Mouse (Mus musculus) erythroid progenitor cell, adult 5-6 weeks (primary cell): ENCODE results near the gene Rap1gds1. TPM values are rescaled to one million over a fixed set of nuclear protein-coding genes. Genes with fewer than 3 reads are reported as not detected.

Source experiments
- ATAC-seq: replicated peaks from 2 replicates; pipeline ENCODE4 v1.8.0; 2016; ENCODE audit warnings: moderate number of reproducible peaks, mild to moderate bottlenecking, moderate TSS enrichment, inconsistent platforms; ENCODE audit not compliant: poor library complexity, low FRiP score, severe bottlenecking
- total RNA-seq, 2 experiments: library from RNA; stranded (forward) in 1 of 2; stranded (reverse) in 1 of 2; fragments of 150-400 nt in 1 of 2; fragments of 186-747, 209-891 nt in 1 of 2; gene quantifications; 2 replicates each; pipeline versions ENCODE4 v1.2.3 to v1.2.4; 2015 to 2017; ENCODE audit warnings: low replicate concordance in 2 of 2

The Rap1gds1 gene
- total RNA-seq (2015; ENCODE audit: low replicate concordance) (18.9 and 20.5 TPM in 2 replicates), total RNA-seq (2017; ENCODE audit: low replicate concordance) (8.9 and 15.7 TPM in 2 replicates)

DNA sequence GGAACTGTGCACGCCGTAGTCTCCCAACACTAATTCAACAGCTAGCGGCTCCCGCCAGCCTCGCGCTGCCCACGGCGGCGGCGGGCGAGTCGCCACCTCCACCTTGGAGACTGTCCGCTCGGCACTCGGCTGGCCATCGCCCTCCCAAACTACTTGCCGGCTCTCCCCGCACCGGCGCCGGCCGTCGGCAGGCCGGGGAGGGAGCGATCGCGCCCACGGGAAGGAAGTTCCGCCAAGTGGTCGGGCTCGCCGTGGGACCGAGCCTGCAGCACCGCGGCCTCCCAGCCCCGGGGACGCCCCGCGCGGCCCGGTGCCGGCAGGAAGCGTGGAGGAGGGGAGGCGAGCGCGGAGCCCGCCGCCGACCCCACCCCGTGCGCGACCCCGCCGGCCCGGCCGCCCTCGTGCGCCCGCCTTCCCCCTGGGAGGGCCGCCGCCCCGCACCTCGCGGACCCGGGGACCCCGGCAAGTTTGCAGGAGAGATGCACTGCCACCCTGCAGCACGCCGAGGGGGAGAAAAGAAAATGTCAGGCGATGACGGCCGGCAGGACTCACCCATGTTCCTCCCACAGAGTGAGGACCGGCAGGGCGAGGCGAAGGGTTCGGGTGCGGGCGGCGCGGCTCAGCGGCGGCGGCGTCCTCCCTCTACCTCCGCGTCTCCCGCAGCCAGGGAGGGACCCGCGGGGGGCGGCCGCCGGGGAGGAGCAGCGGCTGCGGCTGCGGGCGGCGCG, at the start of gene Rap1gds1:
Gene Rap1gds1, minus strand, starts transcription at position 718 of the 728 bp plus-strand sequence.
- ATAC-seq = peak; percentile 58

DNA sequence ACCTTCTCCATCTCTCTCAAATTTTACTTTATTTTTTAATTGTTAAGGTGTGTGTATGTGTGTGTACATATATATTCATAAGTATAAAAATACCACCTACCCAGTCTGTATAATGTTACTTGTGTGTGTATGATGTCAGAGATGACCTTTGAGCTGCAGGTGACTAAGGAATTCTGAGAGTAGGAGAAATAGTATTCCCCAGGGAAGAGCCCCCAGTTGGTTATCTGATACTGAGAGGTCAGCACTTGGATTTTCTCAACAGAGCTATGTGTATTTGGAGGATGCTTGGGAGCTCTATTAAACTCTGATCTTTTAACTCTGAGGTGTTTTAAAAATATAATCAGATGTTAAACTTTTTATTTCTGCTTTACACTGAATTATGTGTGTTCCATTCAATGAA, 43.4 kb upstream of the Rap1gds1 start:
- no peak for ATAC-seq

DNA sequence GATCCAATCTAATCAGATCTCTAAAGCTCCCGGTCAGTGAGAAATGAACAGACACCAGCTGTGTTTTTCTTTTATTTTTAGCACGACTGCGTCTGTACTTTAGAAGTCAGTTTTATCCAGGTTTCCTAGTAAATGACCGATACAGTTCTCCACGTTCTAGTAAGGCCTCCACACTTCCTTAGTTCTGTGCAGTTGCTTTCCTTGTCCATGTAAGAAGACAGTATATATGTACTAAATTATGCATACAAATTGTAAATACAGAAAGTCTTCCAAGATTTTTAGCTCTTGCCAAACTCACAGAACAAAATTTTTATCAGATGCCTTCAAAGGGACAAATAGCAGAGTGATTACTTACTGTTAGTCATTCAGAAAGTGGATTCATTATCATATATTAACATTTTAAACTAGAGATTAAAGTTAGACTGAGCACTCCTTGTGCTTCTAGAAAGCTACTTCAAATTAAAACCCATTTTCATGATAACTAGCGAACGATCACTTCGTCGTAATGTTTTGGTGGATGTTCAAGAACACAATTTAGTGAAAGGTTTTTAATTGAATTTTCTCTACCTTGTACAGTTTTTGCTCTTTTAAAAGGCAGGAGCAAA, 41.8 kb upstream of the Rap1gds1 start:
- no peak for ATAC-seq

DNA sequence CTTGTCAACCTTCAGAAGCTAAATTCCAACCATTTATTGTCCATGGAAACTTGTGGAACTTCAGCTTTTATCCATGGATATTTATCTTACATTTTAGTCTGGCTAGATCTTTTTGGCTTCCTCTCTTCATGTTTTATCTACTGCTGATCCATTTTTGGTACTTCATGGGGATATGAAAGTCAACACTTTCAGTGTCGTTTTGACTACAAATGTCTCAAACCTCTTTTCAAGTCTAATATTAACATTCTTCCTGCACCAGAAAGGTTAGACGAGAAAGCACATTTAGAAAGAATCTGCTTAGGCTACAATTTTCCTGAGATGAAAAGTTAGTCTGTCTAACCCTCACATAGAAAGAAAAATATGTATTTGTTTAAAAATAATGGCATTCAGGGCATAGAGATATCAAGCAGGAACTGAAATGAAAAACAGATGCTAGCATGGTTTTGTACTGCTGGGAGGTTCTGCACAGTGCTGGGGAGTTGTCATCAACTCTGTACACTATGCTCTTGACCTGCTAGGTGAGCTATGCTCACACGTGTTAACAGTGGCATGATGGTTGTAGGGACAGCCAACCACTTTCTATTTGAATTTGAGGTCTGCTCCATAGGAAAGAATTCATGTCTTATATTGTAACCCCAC, 37.5 kb upstream of the Rap1gds1 start:
- no peak for ATAC-seq

DNA sequence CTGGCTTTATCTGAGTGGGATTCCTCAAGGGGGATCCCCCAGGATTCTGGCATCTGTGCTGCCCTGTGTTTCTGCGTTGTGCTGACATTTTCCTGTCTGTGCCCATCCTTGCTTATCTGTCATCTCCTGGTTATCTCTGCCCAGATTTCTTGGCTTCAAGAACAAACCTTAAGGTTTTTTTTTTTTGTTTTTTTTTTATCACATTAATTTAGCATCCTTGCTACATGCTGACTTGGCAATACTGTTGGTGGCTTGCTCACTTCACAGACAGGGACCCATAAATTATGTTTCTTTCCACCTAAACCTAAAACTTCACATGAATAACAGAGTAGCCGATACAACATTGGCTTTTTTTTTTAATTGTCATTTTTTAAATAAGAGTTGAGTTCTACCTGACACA, 36.9 kb upstream of the Rap1gds1 start:
- ATAC-seq = no peak

DNA sequence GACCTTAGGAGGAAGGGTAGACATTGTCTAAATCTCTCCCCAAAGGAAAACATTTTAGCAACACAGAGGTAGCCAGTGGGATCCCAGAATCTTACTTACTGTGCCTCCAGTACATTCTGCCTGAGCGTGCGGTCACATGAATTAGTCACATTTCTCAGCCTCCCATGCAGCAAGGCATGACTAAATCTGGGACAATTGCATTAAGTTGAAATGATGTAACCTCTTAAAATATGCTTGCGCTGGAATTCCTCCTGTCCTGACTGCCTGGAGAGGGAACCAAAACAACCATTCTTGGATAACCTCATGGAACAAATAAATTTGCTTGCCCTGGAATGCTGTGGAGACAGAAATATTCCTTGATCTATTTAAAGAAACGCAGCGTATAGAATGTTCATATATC, 33.2 kb upstream of the Rap1gds1 start:
- no peak for ATAC-seq

DNA sequence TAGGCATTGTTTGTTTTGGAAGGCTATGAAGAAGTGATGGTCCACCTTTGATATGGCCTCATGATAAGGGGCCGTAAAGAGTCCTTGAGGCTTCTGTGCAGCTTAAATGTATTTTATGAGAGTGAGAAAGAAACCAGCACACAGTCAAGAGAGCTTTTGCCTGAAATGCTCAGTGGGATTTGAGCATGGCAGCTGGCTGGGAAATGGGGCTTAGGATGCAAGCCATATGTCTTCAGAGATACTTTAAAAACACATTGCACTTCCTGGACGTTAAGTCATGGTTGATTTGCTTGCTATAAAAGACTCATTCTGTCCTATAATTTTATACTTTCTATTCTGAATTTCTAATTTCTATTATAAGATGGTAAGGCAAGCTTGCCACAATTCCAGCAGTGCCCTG, 28.9 kb upstream of the Rap1gds1 start:
- no peak for ATAC-seq

DNA sequence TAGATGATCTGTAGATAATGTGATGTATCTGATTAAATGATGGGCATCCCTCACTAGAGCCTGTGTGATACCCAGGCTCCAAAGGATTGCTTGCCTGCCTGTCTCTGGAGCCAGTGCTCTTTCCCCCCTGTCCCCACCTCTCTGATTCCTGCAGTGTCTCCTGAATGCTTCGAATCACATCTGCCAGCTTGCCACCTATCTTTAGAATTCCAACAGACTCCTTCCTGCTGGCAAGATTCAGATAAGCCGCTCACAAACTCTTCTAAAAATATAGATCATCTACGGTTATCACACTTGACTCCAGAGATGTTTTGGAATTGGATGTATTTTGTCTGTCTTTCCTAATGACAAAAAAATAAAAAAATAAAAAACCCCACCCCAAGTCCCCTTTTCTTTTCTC, 28.3 kb upstream of the Rap1gds1 start:
- ATAC-seq = no peak

DNA sequence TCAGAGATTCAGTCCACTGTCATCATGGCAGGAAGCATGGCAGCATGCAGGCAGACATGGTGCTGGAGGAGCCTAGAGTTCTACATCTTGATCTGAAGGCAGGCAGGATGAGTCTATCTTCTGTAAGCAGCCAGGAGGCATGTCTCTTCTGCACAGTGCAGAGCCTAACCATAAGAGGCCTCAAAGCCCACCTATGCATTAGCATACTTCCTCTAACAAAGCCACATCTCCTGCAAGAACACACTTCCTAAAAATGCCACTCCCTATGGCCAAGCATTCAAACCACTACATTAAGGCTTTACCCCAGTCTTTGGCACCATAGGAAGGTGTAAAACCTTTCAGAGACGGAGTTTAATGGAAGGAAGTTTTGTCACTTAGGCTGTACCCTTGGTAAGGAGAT, 26.9 kb upstream of the Rap1gds1 start:
- no peak for ATAC-seq

DNA sequence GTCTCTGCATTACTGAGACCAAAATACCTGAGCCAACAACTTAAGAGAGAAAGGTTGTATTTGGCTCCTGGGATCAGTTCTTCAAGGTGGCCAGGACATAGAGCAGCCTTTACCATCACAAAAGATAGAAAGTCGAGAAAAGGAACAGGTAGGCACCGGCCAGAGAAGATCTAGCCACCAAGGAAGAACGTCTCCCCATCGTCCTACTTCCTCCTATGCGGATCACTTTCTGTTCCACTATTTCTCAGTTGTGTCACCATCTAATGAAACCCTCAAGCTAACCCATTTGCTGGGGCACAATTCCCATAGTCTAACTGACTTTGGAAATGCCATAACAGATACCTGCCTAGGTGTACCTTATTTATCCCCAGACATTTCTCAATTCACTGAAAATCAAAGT, 24.3 kb upstream of the Rap1gds1 start:
- ATAC-seq = no peak

DNA sequence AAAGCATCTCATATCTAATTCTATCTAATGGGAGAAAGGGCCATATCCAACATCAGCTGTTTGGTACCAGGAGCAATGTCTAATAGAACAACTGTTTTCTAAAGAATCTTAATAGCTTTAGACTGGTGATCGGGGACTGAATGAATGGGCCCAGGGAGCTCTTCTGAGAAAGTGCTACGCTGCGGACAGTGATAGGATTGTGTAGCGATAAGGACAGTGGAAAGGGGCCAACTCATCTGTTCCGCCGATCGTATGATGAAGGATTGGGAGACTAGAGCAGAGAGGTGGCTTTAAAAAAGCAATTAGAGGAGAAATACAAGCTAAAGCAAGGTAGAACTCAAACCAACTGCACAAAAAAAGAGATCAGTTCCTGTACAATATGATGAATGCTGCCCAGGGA, 20.9 kb upstream of the Rap1gds1 start:
- no peak for ATAC-seq

DNA sequence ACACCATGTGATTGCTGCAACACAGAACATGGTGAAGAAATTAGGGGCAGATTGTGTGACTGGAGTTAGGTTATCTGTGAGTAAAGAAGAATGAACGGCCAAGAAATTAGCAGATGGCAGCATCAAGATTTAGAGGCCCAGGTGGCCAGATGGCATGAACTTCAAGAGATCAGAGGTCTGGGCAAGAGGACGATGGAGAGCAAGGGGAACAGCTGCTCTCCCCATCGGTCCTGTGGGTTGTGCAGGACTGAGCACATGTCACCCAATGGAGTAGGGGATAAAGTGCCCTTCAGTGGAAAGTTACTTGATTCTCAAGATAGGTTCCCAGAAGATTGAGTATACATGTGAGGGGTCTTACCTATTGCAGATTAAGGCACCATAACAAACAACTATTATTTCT, 13.5 kb upstream of the Rap1gds1 start:
- no peak for ATAC-seq

DNA sequence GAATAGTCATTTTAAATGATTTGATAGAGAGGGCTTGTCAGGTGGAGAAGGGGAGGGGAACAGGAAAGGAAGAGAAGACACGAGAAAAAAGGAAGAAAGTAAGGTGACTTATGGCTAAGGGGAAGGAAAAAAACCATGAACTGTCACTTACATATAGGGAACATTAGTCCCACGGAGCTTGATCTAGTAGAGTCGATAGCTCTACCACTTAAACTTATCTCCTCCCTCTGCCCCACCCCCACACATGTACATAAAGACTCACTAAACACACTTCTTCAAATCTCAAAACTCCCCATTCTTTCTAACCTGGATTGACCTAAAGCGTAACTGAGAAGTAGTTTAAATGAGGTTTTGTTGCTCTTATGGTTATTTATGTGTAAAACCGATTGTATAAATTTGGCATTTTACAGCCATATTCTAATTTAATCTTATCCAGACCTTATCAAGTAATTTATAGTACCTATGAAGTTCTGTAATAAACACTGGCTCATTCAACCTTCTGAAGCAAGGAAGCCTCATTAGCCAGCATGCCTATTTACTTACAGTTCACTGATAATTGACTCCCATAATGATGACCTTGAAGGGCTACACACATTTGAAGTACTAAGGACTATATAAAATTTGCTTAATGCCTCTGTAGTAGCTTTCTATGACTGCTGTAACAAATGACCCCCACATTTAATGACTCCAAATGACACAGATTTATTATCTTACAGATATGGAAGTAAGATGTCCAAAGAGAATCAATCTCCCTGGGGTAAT, 9.0 kb upstream of the Rap1gds1 start:
- ATAC-seq = no peak

DNA sequence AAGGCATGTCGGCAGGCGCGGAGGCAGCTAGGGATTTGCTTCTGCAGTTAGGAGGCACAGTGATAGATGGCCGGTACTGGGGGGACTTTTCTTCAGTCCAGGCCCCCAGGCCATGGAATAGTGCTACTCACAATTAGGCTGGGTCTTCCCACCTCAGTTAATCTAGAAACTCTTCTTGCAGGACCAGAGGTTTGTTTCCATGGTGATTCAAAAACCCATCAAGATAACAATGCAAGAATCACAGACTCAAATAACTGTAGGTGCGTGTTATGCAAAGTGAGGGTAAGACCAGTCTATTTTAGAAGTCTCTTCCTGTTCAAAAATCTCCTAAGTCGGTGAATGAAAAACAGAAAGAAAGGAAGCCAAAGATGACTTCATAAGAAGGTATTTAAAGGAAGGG, 4.8 kb upstream of the Rap1gds1 start:
- no peak for ATAC-seq

DNA sequence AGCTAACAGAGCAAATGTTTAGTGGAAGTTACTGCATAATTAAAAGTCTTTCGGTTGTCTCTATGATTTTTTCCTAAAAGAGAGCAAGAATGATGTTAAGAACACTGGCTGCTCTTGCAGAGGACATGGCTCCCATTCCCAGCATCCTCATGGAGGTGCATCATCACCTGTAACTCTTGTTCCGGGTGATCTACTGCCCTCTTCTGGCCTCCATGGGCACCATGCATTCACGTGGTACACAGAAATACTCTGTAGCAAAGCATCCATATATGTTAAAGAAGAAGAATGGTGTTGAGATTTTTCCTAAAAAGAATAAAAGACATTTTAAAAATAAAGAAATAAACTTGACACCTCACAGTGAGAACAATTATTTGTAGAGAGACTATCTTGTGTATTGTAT, 3.0 kb upstream of the Rap1gds1 start:
- no peak for ATAC-seq

DNA sequence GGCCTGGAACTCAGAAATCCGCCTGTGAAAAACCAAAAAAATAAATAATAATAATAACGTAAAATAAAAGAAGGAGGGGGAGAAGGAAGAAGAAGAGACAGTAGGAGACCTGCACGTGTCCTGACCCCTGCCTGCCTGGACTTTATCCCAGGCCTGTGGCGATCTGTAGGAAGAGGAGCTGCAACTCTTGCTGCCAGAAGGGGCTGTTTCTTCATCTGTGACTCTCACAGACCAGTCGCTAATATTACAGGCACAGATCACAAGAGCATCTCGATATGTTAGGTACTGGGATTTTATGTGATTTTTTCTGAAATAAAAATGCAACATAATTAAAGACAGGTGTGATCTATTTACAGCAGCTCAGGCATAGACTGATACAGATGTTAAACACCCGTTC, 1.1 kb upstream of the Rap1gds1 start:
- ATAC-seq = no peak

DNA sequence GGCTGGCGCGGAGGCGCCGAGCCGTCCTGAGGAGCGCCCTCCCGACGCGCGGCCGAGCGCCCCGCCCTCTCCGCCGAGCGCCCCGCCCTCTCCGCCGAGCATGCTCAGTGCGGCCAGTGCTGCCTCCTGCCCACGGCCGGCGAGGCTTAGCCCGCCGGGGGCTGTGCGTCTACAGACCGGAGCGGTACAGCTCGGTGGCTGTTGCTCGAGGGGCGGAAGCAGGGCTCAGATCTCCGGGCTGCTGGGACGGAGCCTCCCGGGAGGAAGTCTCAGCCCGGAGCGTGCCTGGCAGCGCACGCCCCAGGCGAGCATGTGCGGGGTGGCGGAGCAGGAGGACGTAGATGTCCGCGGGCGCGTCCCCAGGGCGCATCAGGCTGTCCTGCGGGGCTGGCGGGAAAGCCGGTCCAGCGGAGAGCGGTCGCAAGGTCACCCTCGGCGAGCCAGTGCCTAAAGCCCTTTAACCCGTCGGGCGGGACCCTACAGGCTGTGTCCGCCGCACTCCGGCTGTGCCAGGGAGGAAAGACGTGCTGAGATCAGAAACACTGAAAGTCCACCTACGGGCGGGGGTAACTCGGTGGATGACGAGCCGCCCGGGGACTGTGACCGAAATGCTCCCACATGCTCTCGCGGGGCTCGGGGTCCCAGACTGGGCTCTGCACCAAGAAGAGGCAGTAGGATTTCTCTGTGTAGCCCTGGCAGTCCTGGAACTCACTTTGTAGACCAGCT, 495 bp upstream of the Rap1gds1 start:
- ATAC-seq = peak; percentile 91

DNA sequence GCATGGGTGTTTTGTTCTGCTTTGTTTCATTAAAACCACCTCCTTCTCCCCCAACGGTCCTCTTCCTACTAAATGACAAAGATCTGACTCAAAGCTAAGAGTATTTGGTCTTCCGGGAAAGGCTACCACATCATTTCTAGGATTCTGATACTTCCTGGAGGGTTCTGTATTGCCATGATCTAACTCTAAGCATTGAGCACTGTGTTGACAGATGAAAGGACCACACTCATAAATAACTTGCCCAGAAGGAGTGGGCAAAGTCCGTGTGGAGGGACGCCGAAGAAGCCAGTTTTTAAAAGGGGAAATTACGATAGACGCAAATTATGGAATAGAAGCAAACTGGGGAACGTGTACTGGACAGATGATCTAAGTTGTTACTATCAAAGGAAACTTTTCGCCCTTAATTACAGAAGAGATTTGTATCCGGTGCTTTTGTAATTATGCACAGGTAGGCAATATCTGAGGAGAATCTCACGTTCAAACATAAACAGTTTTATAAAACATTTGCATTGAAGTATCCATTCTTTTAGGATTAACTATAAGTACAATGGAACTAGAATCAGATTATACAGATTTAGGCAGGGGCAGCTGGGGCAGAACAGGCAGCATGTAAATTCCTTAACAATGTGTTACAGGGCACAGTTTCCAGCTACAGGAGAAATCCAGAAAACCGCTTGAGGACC, 1.1 kb downstream of the Rap1gds1 start:
- ATAC-seq = no peak

DNA sequence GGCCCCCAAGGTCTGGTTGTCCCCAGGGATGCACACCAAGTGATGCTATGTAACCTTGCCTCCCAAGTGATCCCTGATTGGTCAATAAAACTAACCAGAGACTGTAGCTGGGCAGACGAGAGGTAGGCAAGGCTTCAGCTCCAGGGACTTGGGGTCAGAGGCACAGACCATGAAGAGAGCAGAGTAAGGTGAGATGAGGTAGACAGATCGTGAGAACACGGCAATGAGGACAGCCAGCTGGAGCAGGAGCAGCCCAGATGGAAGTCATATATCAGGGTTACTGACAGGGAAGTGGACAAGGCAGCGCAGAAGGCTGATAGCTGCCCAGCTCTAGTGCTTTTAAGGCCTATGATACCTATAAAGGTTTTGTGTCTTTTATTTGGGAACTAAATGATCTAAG, 5.5 kb downstream of the Rap1gds1 start:
- ATAC-seq = no peak
